Mouse (Mus musculus): ENCODE measurements around the gene Eps8. TPM values are rescaled to one million over a fixed set of nuclear protein-coding genes. Genes with fewer than 3 reads are reported as not detected.

Gene Eps8
- polyA plus RNA-seq, 1 experiment from 2014 or later, result 4.8 TPM

- TF ChIP-seq EP300 (IDR thresholded peaks at IDR 0.05; ENCODE audit: low read depth) (no peak), CTCF (IDR thresholded peaks at IDR 0.05; ENCODE audit: low read depth) (peak; percentile 57)
- WGBS (ENCODE audit: insufficient replicate concordance), result 68% methylated on average over 12 of the region's 12 CpGs
- Histone ChIP-seq H3K4me3 (ENCODE audit: low read depth, low read length) (no peak overlapping the region), H3K9ac (replicated peaks) (no peak overlapping the region), H3K4me1 (ENCODE audit: insufficient read depth) (no peaks in the 10 kb centered on the region), H3K9me3 (ENCODE audit: low read length) (no peaks in the 10 kb centered on the region), H3K4me2 (ENCODE audit: low read depth, low read length) (no peak overlapping the region), H3K27ac (ENCODE audit: low read depth) (no peak overlapping the region), H3K36me3 (replicated peaks; ENCODE audit: insufficient read depth, low read length) (no peaks in the 10 kb centered on the region), H3K27me3 (ENCODE audit: insufficient read depth, low read length) (no peaks in the 10 kb centered on the region)
- DNase-seq (peak; percentile 50), ATAC-seq (no peak)
Observed at GRCm38 (mm10) chr6:137658426-137659088, 3.9 kb upstream of the Eps8 start.

- no peak for DNase-seq
- ATAC-seq, result no peak
- no peaks in the 10 kb centered on the region for H3K9me3 ChIP-seq (ENCODE audit: low read length)
- H3K4me2 ChIP-seq (ENCODE audit: low read depth, low read length), result no peak overlapping the region
- H3K9ac ChIP-seq (replicated peaks), result no peak overlapping the region
- H3K4me1 ChIP-seq (ENCODE audit: insufficient read depth), result no peaks in the 10 kb centered on the region
- no peak overlapping the region for H3K27ac ChIP-seq (ENCODE audit: low read depth)
- no peak for TF ChIP-seq CTCF (IDR thresholded peaks at IDR 0.05; ENCODE audit: low read depth)
- TF ChIP-seq EP300 (IDR thresholded peaks at IDR 0.05; ENCODE audit: low read depth), result no peak
- H3K36me3 ChIP-seq (replicated peaks; ENCODE audit: insufficient read depth, low read length), result no peaks in the 10 kb centered on the region
- 77% methylated on average over 6 of the region's 6 CpGs for WGBS (ENCODE audit: insufficient replicate concordance)
- no peaks in the 10 kb centered on the region for H3K27me3 ChIP-seq (ENCODE audit: insufficient read depth, low read length)
- H3K4me3 ChIP-seq (ENCODE audit: low read depth, low read length), result no peak overlapping the region
Observed at GRCm38 (mm10) chr6:137657203-137657602, 2.5 kb upstream of the Eps8 start.

GRCm38 (mm10) chr6:137649528-137649927 lies 5.1 kb downstream of the Eps8 start:
- peak overlapping the region; percentile 80 for H3K4me2 ChIP-seq (ENCODE audit: low read depth, low read length)
- TF ChIP-seq EP300 (IDR thresholded peaks at IDR 0.05; ENCODE audit: low read depth), result no peak
- TF ChIP-seq CTCF (IDR thresholded peaks at IDR 0.05; ENCODE audit: low read depth), result no peak
- 0 out of 2 replicates have a peak, but pooled peaks cover 4% of the 10 kb centered on the region for H3K4me1 ChIP-seq (ENCODE audit: insufficient read depth)
- no peak for ATAC-seq
- H3K36me3 ChIP-seq (replicated peaks; ENCODE audit: insufficient read depth, low read length), result no peaks in the 10 kb centered on the region
- no peak overlapping the region for H3K9ac ChIP-seq (replicated peaks)
- H3K27ac ChIP-seq (ENCODE audit: low read depth), result no peak overlapping the region
- no peak for DNase-seq
- 20% methylated on average over 3 of the region's 7 CpGs for WGBS (ENCODE audit: insufficient replicate concordance)
- peaks cover 19% of the 10 kb centered on the region for H3K27me3 ChIP-seq (ENCODE audit: insufficient read depth, low read length)
- H3K4me3 ChIP-seq (ENCODE audit: low read depth, low read length), result peak overlapping the region; percentile 60
- H3K9me3 ChIP-seq (ENCODE audit: low read length), result no peaks in the 10 kb centered on the region

- TF ChIP-seq EP300 (IDR thresholded peaks at IDR 0.05; ENCODE audit: low read depth) (no peak), CTCF (IDR thresholded peaks at IDR 0.05; ENCODE audit: low read depth) (peak; percentile 35)
- Histone ChIP-seq H3K27me3 (ENCODE audit: insufficient read depth, low read length) (peaks cover 19% of the 10 kb centered on the region), H3K4me2 (ENCODE audit: low read depth, low read length) (peak overlapping the region; percentile 80), H3K9ac (replicated peaks) (peak overlapping the region; percentile 63), H3K4me1 (ENCODE audit: insufficient read depth) (0 out of 2 replicates have a peak, but pooled peaks cover 4% of the 10 kb centered on the region), H3K36me3 (replicated peaks; ENCODE audit: insufficient read depth, low read length) (no peaks in the 10 kb centered on the region), H3K4me3 (ENCODE audit: low read depth, low read length) (peak overlapping the region; percentile 60), H3K9me3 (ENCODE audit: low read length) (no peaks in the 10 kb centered on the region), H3K27ac (ENCODE audit: low read depth) (no peak overlapping the region)
- DNase-seq, result peak; percentile 69
- peak; percentile 78 for ATAC-seq
- WGBS (ENCODE audit: insufficient replicate concordance), result under 1% methylated on average over 32 of the region's 51 CpGs
Observed at GRCm38 (mm10) chr6:137649068-137649480, 5.6 kb downstream of the Eps8 start.

- Histone ChIP-seq H3K4me3 (ENCODE audit: low read depth, low read length) (peak overlapping the region; percentile 60), H3K36me3 (replicated peaks; ENCODE audit: insufficient read depth, low read length) (no peaks in the 10 kb centered on the region), H3K9me3 (ENCODE audit: low read length) (no peaks in the 10 kb centered on the region), H3K4me2 (ENCODE audit: low read depth, low read length) (peak overlapping the region; percentile 80), H3K4me1 (ENCODE audit: insufficient read depth) (0 out of 2 replicates have a peak, but pooled peaks cover 4% of the 10 kb centered on the region), H3K27ac (ENCODE audit: low read depth) (peak overlapping the region; percentile 55), H3K9ac (replicated peaks) (peak overlapping the region; percentile 63), H3K27me3 (ENCODE audit: insufficient read depth, low read length) (peaks cover 19% of the 10 kb centered on the region)
- TF ChIP-seq CTCF (IDR thresholded peaks at IDR 0.05; ENCODE audit: low read depth) (no peak), EP300 (IDR thresholded peaks at IDR 0.05; ENCODE audit: low read depth) (no peak)
- 3% methylated on average over 54 of the region's 59 CpGs for WGBS (ENCODE audit: insufficient replicate concordance)
- DNase-seq (peak; percentile 23), ATAC-seq (0 out of 2 replicates have a peak, but pooled peaks have one; percentile 19)
Observed at GRCm38 (mm10) chr6:137648110-137649067, 6.3 kb downstream of the Eps8 start.

GRCm38 (mm10) chr6:137647646-137648045 lies 7.0 kb downstream of the Eps8 start:
- no peak for TF ChIP-seq CTCF (IDR thresholded peaks at IDR 0.05; ENCODE audit: low read depth)
- no peak for TF ChIP-seq EP300 (IDR thresholded peaks at IDR 0.05; ENCODE audit: low read depth)
- Histone ChIP-seq H3K4me2 (ENCODE audit: low read depth, low read length) (peak overlapping the region; percentile 80), H3K27ac (ENCODE audit: low read depth) (peak overlapping the region; percentile 55), H3K36me3 (replicated peaks; ENCODE audit: insufficient read depth, low read length) (no peaks in the 10 kb centered on the region), H3K9me3 (ENCODE audit: low read length) (no peaks in the 10 kb centered on the region), H3K27me3 (ENCODE audit: insufficient read depth, low read length) (peaks cover 19% of the 10 kb centered on the region), H3K4me1 (ENCODE audit: insufficient read depth) (0 out of 2 replicates have a peak, but pooled peaks cover 4% of the 10 kb centered on the region), H3K9ac (replicated peaks) (no peak overlapping the region), H3K4me3 (ENCODE audit: low read depth, low read length) (peak overlapping the region; percentile 60)
- 25% methylated on average over 10 of the region's 10 CpGs for WGBS (ENCODE audit: insufficient replicate concordance)
- DNase-seq (no peak), ATAC-seq (no peak)

Data from liver, postnatal 0 days (tissue).